Mouse (Mus musculus) layer of hippocampus, postnatal 25 days (tissue): ENCODE results near the gene Cnst. TPM values are rescaled to one million over a fixed set of nuclear protein-coding genes. Genes with fewer than 3 reads are reported as not detected.

Experiments used
- DNase-seq, 2 experiments: peaks; one replicate each; pipeline ENCODE4 v3.0.0; 2022; ENCODE audit warnings: mixed read lengths in 2 of 2, low spot score in 1 of 2; ENCODE audit errors: extremely low spot score in 1 of 2
- total RNA-seq, 2 experiments: library from RNA; stranded (reverse); gene quantifications; 2 replicates each; pipeline ENCODE4 v1.2.3; 2021

Cnst gene
- 10 to 100 TPM; 30.5 to 35.2 TPM for total RNA-seq

- DNase-seq, result peak; percentile 89 to 96
Measured at GRCm38 (mm10) chr1:179545768-179546550, at the start of gene Cnst, which contains the start of gene Tfb2m. Cnst (plus strand) TSS chr1:179546370. Tfb2m (minus strand) TSS chr1:179546267.

DNA sequence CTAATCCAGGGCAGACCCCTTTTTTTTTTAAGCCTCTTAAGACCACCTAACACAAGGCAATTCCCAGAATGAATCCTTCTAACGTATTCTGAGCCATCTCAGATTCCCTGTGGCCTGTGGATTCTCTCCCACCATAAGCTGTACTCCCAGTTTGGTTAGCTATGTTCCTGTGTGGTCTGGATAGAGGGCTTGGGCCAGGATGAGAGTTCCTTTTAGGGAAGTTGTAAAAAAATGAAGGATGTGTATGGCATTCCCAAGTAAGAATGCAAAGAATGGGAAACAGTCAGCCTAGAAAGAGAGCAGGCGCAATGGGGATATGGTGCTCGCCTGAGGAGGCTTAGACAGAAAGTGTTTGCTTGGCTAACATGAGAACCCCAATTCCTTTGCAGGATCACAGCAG is 46.9 kb upstream of the Cnst start:
- no peak for DNase-seq

DNA sequence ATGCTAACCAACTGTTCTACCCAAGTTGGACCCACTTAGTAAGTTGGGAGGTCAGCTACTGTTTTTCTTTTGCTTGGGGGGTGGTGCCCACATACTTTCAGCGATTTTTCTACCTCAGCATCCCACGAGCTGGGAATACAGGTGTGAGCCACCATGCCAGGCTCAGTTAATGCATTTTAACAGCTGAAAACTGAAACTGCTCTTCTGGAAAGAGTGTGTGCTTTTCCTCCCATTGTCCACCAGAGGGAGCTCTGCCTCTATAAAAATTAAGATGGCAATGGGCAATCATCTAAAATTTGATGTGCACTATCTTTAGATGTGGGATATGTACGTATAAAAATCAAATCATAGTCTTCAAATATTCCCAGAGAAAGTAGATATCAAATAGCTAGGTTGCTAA is 43.6 kb upstream of the Cnst start:
- no peak for DNase-seq

DNA sequence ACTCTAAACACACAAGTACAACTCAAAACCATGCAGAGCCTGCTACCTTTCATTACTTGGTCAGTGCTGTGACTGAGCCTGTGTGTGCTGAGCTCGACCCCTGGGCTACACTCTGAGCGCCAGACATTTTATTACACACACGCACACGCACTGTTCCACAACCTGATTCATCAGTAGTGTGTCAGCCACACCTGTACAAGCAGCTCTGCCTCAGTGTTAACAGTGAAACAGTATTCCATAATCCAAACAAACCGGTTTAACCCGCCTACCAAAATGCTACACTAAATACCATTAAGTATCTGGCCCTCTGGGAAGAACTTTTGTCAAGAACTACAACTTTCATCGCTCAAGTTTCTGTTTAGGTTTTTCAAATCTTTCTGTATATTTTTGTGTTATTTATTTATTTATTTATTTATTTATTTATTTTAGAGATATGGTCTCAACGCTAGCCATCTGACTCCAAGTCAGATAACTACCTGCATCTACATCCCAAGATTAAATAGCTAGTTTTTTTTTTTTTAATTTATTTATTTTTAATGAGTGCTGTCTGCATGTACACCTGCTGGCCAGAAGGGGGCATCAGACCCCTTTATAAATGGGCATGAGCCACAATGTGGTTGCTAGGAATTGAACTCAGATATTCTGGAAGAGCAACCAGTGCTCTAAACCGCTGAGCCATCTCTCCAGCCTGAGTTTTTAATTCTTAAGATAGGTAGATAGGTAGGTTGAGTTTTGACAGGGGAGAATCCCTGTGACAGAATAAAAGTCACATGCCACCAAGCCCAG is 39.4 kb upstream of the Cnst start:
- DNase-seq, result no peak

DNA sequence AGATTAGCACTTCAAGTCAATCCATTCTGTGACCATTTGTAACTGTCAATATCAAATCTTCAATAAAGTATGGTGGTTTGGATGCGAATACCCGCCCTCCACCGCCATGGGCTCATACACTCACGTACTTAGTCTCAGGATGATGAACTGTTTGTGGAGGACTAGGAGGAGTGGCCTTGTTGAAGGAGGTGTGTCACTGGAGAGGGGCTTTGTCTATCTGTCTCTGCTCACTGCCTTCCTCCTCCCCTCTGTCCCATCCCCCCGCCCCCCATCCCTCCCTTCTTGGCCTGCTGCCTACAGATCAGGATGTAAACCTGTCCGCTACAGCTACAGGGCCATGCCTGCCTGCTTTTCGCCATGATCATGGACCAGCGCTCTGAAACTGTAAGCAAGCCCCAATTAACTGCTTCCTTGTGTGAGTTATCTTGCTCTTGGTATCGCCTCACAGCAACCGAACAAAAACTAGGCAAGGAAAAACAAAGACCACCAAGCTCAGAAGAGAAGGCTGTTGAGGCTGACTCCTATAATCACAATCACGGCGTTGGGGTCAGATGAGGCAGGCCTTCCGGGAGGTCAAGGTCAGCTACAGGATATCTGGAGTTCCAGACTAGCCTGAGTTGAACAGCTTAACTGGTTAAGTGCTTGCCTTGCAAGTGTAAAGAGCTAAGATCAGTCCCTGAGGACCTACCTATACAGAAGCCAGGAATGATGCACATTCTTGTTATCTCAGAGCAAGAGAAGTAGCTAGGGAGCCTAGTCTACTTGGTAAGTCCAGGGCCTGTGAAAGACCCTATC is 35.4 kb upstream of the Cnst start:
- DNase-seq, result no peak

DNA sequence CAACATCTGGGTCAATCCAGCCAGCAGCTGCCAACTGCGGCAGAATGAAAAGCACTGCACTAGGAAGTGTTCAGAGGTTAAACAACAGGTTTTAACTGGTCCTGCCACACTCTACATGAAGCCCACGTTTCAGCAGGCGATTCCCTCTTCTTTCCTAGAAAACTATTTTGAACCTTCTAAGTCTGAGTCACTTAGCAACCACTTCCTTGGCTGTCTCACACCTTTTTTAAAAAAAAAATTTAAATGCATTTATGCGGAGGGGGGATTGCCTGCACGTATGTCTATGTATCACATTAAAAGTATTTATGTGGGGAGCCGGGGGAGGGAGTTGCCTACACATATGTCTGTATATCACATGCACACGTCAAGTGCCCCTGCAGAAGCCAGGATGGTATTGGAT is 34.3 kb upstream of the Cnst start:
- DNase-seq, result no peak

GRCm38 (mm10) chr1:179516941-179517712 is 29.0 kb upstream of the Cnst start:
- no peak for DNase-seq

DNA sequence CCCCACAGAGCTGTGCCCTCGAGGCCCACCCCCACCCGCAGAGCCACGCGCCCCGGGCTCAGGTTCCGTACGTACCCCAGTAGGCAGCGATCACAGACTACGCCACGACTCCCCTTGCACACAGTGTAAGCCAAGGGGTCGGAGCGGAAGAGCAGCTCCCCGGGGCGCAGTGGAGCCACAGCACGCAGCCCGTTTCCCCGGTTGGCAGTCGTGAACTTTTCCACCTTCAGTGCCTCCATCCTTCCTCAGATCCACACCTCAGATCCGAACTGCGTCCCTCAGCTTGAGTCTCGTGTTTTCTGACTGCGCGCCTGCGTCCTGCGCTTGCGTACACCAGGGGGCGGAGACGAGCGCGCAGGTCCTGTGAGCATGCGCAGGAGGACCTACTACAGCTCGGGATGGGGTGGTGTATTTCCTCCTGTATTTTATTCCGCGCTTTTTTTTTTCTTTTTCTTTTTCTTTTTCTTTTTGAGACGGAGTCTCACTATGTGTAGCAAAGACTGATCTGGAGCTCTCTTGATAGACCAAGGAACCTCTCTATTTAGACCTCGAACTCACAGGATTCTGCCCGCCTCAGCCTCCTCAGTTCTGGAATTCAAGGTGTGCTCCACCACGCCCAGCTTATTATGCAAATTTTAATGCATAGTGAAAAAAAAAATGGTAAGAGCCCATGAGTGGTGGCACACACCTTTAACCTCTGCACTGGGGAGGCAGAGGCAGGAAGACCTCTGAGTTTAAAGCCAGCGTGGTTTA is 28.3 kb upstream of the Cnst start, which contains the start of gene Smyd3:
Gene Smyd3, minus strand, starts transcription at position 329 of the 753 bp plus-strand sequence.
- DNase-seq, result peak; percentile 61 to 81

- DNase-seq, result no peak
Measured at GRCm38 (mm10) chr1:179519901-179520300, 26.3 kb upstream of the Cnst start.

DNA sequence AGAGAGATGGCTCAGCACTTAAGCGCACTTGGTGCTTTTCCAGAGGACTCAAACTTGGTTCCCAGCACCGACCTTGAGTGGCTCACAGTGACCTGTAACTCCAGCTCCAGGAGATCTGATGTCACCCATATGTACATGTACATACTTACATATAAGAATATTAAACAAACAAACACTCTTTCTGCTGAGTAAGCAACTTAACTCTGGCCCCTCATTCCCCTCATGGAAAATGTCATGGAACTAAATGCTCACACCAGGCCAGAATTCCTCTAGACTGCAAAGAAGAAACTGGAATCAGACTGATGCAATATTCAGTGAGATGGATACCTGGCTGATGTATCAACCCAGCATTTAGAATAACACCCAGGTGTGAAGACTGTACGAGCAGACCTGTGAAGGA is 7.1 kb upstream of the Cnst start:
- no peak for DNase-seq

- no peak for DNase-seq
Measured at GRCm38 (mm10) chr1:179539887-179540286, 6.3 kb upstream of the Cnst start.

DNA sequence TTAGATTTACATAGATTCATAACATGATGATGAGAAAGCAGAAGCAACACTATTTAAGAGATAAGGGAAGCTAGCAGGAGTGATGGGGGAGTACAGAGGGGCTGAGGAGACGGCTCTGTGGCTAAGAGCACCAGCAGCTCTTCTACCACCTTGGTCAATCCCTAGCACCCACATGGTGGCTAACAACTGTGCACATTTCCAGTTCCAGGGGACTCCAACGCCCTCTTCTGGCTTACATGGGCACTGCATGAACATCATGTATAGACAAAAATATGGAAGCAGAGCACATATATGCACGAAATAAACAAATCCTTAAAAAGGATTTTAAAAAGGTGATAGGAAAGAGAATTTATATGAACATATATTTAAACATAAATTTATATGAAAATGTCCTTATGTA is 4.7 kb upstream of the Cnst start:
- no peak for DNase-seq

GRCm38 (mm10) chr1:179546551-179546917 is 364 bp downstream of the Cnst start:
- DNase-seq, result peak in 1 of 2 experiments; percentile 43

GRCm38 (mm10) chr1:179547176-179547575 is 1.0 kb downstream of the Cnst start:
- no peak for DNase-seq

- no peak for DNase-seq
Measured at GRCm38 (mm10) chr1:179548220-179548619, 2.0 kb downstream of the Cnst start.

GRCm38 (mm10) chr1:179548996-179549752 is 3.0 kb downstream of the Cnst start:
- DNase-seq, result no peak

DNA sequence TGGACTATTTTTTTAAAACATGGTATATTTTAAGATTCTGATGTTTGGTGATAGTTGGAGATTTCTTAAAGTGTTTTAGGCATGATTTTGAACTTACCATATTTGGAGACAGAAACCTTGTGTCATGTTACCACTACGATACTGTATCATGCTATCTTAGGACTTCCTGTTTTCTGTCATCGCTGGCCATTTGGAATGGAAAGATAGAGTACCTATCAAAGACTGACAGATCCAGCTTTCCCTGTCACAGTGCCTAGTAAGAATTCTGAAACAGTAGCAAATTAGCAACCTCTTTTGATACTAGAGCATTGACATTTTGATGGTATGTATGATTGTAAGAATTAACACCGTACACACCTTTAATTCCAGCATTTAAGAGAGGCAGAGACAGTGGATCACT is 5.2 kb downstream of the Cnst start:
- no peak for DNase-seq

DNA sequence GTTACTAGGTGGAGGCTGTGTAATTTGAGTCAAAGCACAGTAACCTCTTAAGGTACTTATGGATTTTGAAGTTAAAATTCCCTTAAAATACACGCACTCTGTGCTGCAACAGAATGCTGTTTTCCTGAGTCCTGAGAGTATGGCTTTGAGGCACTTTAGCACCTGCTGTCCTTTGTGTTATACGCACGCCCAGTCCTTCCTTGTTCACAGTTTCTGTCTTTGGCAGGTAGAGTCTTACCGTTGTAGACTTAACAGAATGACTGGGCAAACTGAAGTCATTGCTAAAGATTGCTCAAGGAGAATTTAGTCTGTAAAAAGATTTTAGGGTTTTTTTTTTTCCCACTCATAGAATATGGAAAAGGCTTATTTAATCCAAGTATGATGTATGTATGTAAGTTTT is 5.8 kb downstream of the Cnst start:
- no peak for DNase-seq

DNA sequence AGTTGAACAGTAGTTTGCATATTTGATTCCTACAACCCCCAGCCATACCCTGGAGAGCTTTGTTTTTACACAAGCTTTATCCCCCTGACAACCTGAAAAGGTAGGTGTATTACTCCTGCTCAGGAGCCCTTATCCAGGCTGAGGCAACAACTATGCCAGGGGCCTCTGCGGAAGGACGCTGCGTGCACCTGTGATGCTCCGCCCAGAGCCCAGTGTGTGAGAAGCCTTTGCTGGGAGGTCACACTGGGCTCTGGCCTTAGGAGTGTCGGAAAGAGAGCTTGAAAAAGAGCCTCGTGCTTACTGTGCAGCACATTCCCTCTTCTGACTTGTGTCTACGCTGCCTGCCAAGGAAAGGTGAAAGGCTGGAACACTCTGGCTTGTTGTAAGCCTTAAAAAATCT is 6.6 kb downstream of the Cnst start:
- DNase-seq, result no peak
